Comparison of ENCODE assay signal across 8 mouse cellular contexts in genomic region chrX:6171718-6172117, GRCm38 (mm10). TPM values are rescaled to one million over a fixed set of nuclear protein-coding genes. Genes with fewer than 3 reads are reported as not detected.
A peak's percentile ranks its signal among the peaks of the same experiment; 100 is the strongest.
DNase-seq lines count a peak whose midpoint lies in the region; ATAC-seq lines count a peak whose summit lies in the region.

No protein-coding gene starts in this region.

- H3K4me3 ChIP-seq in lung, embryonic 15.5 days: peak overlapping the region; percentile 23; the same call in 1 of the 2 replicates
- H3K4me3 ChIP-seq in intestine, embryonic 16.5 days (ENCODE audit: low read length): peak overlapping the region; percentile 28

- H3K27me3 ChIP-seq in lung, embryonic 15.5 days: no peaks in the 10 kb centered on the region
- no peaks in the 10 kb centered on the region for H3K27me3 ChIP-seq in intestine, embryonic 16.5 days (replicated peaks; ENCODE audit: control insufficient read depth, insufficient read depth, low read length)

- no peaks in the 10 kb centered on the region for H3K4me1 ChIP-seq in lung, embryonic 15.5 days
- H3K4me1 ChIP-seq in intestine, embryonic 16.5 days (ENCODE audit: control insufficient read depth, insufficient read depth, low read length): no peaks in the 10 kb centered on the region

- no peaks in the 10 kb centered on the region for H3K9me3 ChIP-seq in lung, embryonic 15.5 days
- H3K9me3 ChIP-seq in intestine, embryonic 16.5 days (ENCODE audit: control insufficient read depth, low read length): no peaks in the 10 kb centered on the region

- H3K9ac ChIP-seq in lung, embryonic 15.5 days: no peak overlapping the region
- no peak overlapping the region for H3K9ac ChIP-seq in intestine, embryonic 16.5 days (ENCODE audit: low read depth, low read length)

- WGBS in lung, embryonic 15.5 days: 19% methylated on average over 11 of the region's 12 CpGs
- WGBS in intestine, embryonic 16.5 days: 14% methylated on average over 11 of the region's 12 CpGs

- peak overlapping the region; percentile 43 for H3K4me2 ChIP-seq in lung, embryonic 15.5 days
- peak overlapping the region; percentile 38 for H3K4me2 ChIP-seq in intestine, embryonic 16.5 days (ENCODE audit: low read depth, low read length)

- no peak for ATAC-seq in cerebellum, adult (ENCODE audit: insufficient number of reproducible peaks, low FRiP score, low TSS enrichment)
- ATAC-seq in lung, embryonic 15.5 days (ENCODE audit: borderline replicate concordance, extremely low read depth, low FRiP score, low TSS enrichment): no peak
- no peak for ATAC-seq in intestine, embryonic 16.5 days

- no peaks in the 10 kb centered on the region for H3K36me3 ChIP-seq in lung, embryonic 15.5 days
- no peaks in the 10 kb centered on the region for H3K36me3 ChIP-seq in intestine, embryonic 16.5 days (ENCODE audit: control insufficient read depth, insufficient read depth, low read length)

- H3K27ac ChIP-seq in lung, embryonic 15.5 days: no peak overlapping the region
- H3K27ac ChIP-seq in intestine, embryonic 16.5 days (ENCODE audit: low read length): no peak overlapping the region

- DNase-seq in cerebellum, adult 9-11 months: peak; percentile 2
- DNase-seq in lung, postnatal 36 days: no peak
- DNase-seq in retina, postnatal 1 day: peak; percentile 14
- no peak for DNase-seq in thymus, postnatal 25 days
- DNase-seq in spleen, postnatal 14 days (ENCODE audit: low spot score in 2 of 2): no peak

RNA-seq across cellular contexts. Expression of gene Nudt10, which starts 1.1 kb away (rescaled TPM):
- polyA plus RNA-seq in lung, embryonic 15.5 days (2015; fragmentation: Nextera tagmentation; extraction: Ambion mirVana): 4.4 and 5.4 TPM in 2 replicates
- 2.7 and 2.8 TPM in 2 replicates for polyA plus RNA-seq in intestine, embryonic 16.5 days (2015; fragmentation: Nextera tagmentation; extraction: Ambion mirVana)

Comparison
In these comparisons a context has a peak if more than half of its experiments do, and no peak if none do; other contexts are left out.
1. DNase-seq: peak in cerebellum, adult 9-11 months (single experiment) and retina, postnatal 1 day (single experiment); none in lung, postnatal 36 days (single experiment), thymus, postnatal 25 days (single experiment) and spleen, postnatal 14 days (0 of 2).